Mouse (Mus musculus) megakaryocyte, embryonic 14.5 days (primary cell): ENCODE measurements around the gene Abcb11.

ENCODE experiments used
- FLI1 ChIP-seq: IDR thresholded peaks from 2 replicates; pipeline ENCODE4 v1.6.1; 2012; ENCODE audit warnings: low read length, inconsistent platforms, mixed read lengths
- GATA1 ChIP-seq: IDR thresholded peaks from 3 replicates; pipeline ENCODE4 v1.6.1; 2012; ENCODE audit warnings: mixed read lengths, low read length, inconsistent platforms, borderline replicate concordance

DNA sequence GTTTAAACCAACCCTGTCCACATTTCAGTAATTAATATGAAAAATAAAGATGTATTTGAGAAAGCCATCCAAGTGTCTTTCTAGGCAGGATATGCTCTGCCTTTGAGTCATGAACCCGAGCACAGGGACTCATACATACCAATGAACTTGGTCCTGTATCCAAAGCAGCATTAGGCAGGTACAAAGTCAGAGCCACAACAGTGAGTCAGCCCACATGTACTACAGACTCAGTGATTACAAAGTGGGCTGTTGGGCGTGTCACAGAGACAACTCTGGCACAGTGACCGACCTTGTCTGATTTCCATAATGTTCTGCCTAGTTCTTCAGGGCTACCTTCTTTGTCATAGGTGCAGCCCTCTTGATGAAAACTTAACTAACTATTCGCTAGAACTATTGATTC is 19.4 kb downstream of the Abcb11 start:
- TF ChIP-seq GATA1 (no peak), FLI1 (no peak)
